Mouse (Mus musculus) activated CD4-positive, CD25-positive, alpha-beta regulatory T cell (primary cell): ENCODE data around the gene Ero1l. TPM values are rescaled to one million over a fixed set of nuclear protein-coding genes. Genes with fewer than 3 reads are reported as not detected.

Experiments
- polyA plus RNA-seq, 2 experiments: library from polyadenylated mRNA; unstranded; fragments of 100-300 nt; shearing (Covaris generic); gene quantifications; one replicate each; pipeline ENCODE4 v1.2.1; 2017

Gene Ero1l
- 10 to 100 TPM; 51.3 to 71.4 TPM for polyA plus RNA-seq

GRCm38 (mm10) chr14:45318426-45319236 is at the start of gene Ero1l:
Gene Ero1l (minus strand): TSS chr14:45318771.

GRCm38 (mm10) chr14:45350931-45351859 is 32.6 kb upstream of the Ero1l start, which contains the start of gene Styx:
Gene Styx (plus strand): TSS chr14:45351093.

GRCm38 (mm10) chr14:45329589-45330181 is 11.1 kb upstream of the Ero1l start, which contains the start of gene Psmc6:
Gene Psmc6 (plus strand): TSS chr14:45329788.

Other genes with a start within 250 kb of the Ero1l start
- 1 to 10 TPM in 1 of 2 experiments, under 1 TPM in 1; 0.63 to 2.6 TPM for gene Gpr137c, start 99.1 kb downstream of the Ero1l start, polyA plus RNA-seq
- gene Txndc16, start 98.4 kb downstream of the Ero1l start, polyA plus RNA-seq, result 10 to 100 TPM; 12.6 to 14.3 TPM
- gene Psmc6, start 11.0 kb upstream of the Ero1l start, polyA plus RNA-seq, result 100 to 1,000 TPM; 124 to 171 TPM
- gene Styx, start 32.3 kb upstream of the Ero1l start, polyA plus RNA-seq, result 1 to 10 TPM; 6.5 to 8.1 TPM
- gene Gnpnat1, start 86.1 kb upstream of the Ero1l start, polyA plus RNA-seq, result 10 to 100 TPM; 67.7 to 74.1 TPM
- under 1 TPM; 0.23 to 0.44 TPM for gene Fermt2, start 211.3 kb upstream of the Ero1l start, polyA plus RNA-seq